Mouse (Mus musculus) MEL (cell line): ENCODE data around the gene Nr4a1.

Source experiments
- BHLHE40 ChIP-seq: IDR thresholded peaks from 2 replicates; pipeline ENCODE4 v1.6.1; 2012; ENCODE audit warnings: low read depth, mild to moderate bottlenecking, inconsistent platforms, low read length, improper control_type of control experiment, borderline replicate concordance
- CHD2 ChIP-seq: IDR thresholded peaks from 2 replicates; pipeline ENCODE4 v1.6.1; 2011; ENCODE audit warnings: low read length, improper control_type of control experiment
- CTCF ChIP-seq, 3 experiments: IDR thresholded peaks in 2 of 3; conservative IDR thresholded peaks in 1 of 3; 2 replicates each; pipeline ENCODE4 v1.5.1; 2011 to 2012; ENCODE audit warnings: low read length in 3 of 3, low read depth in 2 of 3, mild to moderate bottlenecking in 2 of 3, improper control_type of control experiment in 1 of 3, inconsistent platforms in 1 of 3, mixed read lengths in 1 of 3, moderate library complexity in 1 of 3; ENCODE audit not compliant: control insufficient read depth in 1 of 3, insufficient read depth in 1 of 3, poor library complexity in 1 of 3, severe bottlenecking in 1 of 3
- EP300 ChIP-seq, 2 experiments: IDR thresholded peaks; 2 replicates each; pipeline ENCODE4 v1.6.1; 2011; ENCODE audit warnings: improper control_type of control experiment in 2 of 2, low read length in 2 of 2, low read depth in 1 of 2, mild to moderate bottlenecking in 1 of 2
- MAZ ChIP-seq: IDR thresholded peaks from 2 replicates; pipeline ENCODE4 v1.6.1; 2012; ENCODE audit warnings: low read depth, mild to moderate bottlenecking, inconsistent platforms, low read length, improper control_type of control experiment
- MYB ChIP-seq: IDR thresholded peaks from 2 replicates; pipeline ENCODE4 v1.6.1; 2011; ENCODE audit warnings: mild to moderate bottlenecking, low read depth, low read length, improper control_type of control experiment
- NELFE ChIP-seq: IDR thresholded peaks from 2 replicates; pipeline ENCODE4 v1.6.1; 2011; ENCODE audit warnings: low read depth, low read length, improper control_type of control experiment
- POLR2A ChIP-seq, 2 experiments: IDR thresholded peaks; 2 replicates each; pipeline ENCODE4 v1.6.1; 2011 to 2012; ENCODE audit warnings: low read length in 2 of 2, mild to moderate bottlenecking in 2 of 2, control low read depth in 1 of 2, improper control_type of control experiment in 1 of 2, low read depth in 1 of 2, moderate library complexity in 1 of 2; ENCODE audit not compliant: control insufficient read depth in 1 of 2, insufficient read depth in 1 of 2, poor library complexity in 1 of 2
- POLR2AphosphoS5 ChIP-seq: IDR thresholded peaks from 2 replicates; pipeline ENCODE4 v1.6.1; 2012; ENCODE audit warnings: low read depth, borderline replicate concordance, mild to moderate bottlenecking, inconsistent platforms, low read length, moderate library complexity, mixed read lengths
- RAD21 ChIP-seq: IDR thresholded peaks from 2 replicates; pipeline ENCODE4 v1.6.1; 2011; ENCODE audit warnings: mild to moderate bottlenecking, low read depth, low read length, improper control_type of control experiment
- TAL1 ChIP-seq: IDR thresholded peaks from 2 replicates; pipeline ENCODE4 v1.6.1; 2012; ENCODE audit warnings: mild to moderate bottlenecking, inconsistent platforms, low read length, moderate library complexity, mixed read lengths
- USF2 ChIP-seq, 2 experiments: IDR thresholded peaks; 2 replicates each; pipeline ENCODE4 v1.6.1; 2011 to 2012; ENCODE audit warnings: improper control_type of control experiment in 2 of 2, low read length in 2 of 2, borderline replicate concordance in 1 of 2, inconsistent platforms in 1 of 2, low read depth in 1 of 2, mild to moderate bottlenecking in 1 of 2; ENCODE audit not compliant: insufficient read depth in 1 of 2
- ZC3H11A ChIP-seq: IDR thresholded peaks from 2 replicates; pipeline ENCODE4 v1.6.1; 2012; ENCODE audit warnings: low read depth, mild to moderate bottlenecking, inconsistent platforms, low read length, improper control_type of control experiment

DNA sequence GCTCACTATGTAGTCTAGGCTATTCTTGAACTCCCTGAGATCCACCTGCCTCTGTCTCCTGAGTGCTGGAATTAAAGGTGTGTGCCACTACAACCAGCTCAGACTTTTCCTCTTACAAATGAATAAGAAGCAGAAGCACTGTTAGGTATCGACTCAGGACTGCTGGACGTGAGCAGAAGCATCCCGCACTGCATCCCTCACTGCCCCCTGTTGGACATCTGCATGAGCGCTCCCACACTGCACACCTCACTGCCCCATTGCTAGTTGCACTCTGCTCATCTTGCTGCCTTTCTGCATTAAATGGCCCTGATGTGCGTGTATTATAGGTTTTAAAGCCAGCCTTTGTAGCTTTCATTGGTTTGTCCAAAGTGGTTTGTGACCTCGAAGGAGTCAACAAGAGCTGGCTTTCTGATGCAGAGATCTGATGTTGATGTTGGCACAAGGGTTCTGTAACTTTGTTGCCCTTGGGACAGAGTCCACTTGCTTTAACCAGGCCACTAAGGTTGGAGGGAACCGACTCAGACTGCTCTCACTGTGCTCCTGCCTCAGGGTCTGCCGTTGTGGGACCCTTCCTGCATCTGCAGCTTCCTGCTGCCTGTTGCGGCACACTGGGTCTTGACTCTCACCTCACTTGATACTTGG, 32.2 kb downstream of the Nr4a1 start:
- TF ChIP-seq TAL1: no peak
- no peak for TF ChIP-seq BHLHE40
- TF ChIP-seq RAD21: peak; percentile 24
- no peak for TF ChIP-seq POLR2A (IDR thresholded peaks at IDR 0.05; ENCODE audit: control insufficient read depth in 1 of 2, insufficient read depth in 1 of 2, low read depth in 1 of 2, low read length in 2 of 2, poor library complexity in 1 of 2)
- TF ChIP-seq POLR2AphosphoS5: no peak
- TF ChIP-seq CTCF (IDR thresholded peaks at IDR 0.05 in 2 of 3, conservative IDR thresholded peaks at IDR 0.05 in 1 of 3; ENCODE audit: control insufficient read depth in 1 of 3, insufficient read depth in 1 of 3, low read depth in 2 of 3, low read length in 3 of 3, poor library complexity in 1 of 3, severe bottlenecking in 1 of 3): peak; percentile 57 to 63 (median 63)
- TF ChIP-seq EP300 (IDR thresholded peaks at IDR 0.05; ENCODE audit: low read depth in 1 of 2, low read length in 2 of 2): no peak
- no peak for TF ChIP-seq NELFE
- no peak for TF ChIP-seq CHD2
- TF ChIP-seq ZC3H11A: no peak
- no peak for TF ChIP-seq USF2 (IDR thresholded peaks at IDR 0.05; ENCODE audit: borderline replicate concordance in 1 of 2, insufficient read depth in 1 of 2, low read depth in 1 of 2, low read length in 2 of 2)
- TF ChIP-seq MAZ: no peak
- TF ChIP-seq MYB: no peak
